Mouse (Mus musculus) stomach, embryonic 14.5 days (tissue): Measurements from ENCODE around the gene Ssx2ip. TPM values are rescaled to one million over a fixed set of nuclear protein-coding genes. Genes with fewer than 3 reads are reported as not detected.

Source experiments
- ATAC-seq: fragments of 200-750 bp; cut with Nextera tagmentation; 2 replicates; pipeline ENCODE4 v1.8.0; 2017; ENCODE audit warnings: low read depth, moderate TSS enrichment; ENCODE audit not compliant: insufficient number of reproducible peaks, insufficient read depth, low FRiP score
- H3K27ac ChIP-seq: fragments of 300-500 bp; sonication (generic); 2 replicates; pipeline ENCODE4 v1.5.1; 2014; ENCODE audit warnings: mild to moderate bottlenecking, low read length, moderate library complexity, mixed read lengths
- H3K27me3 ChIP-seq: fragments of 300-500 bp; sonication (generic); 2 replicates; pipeline ENCODE4 v1.6.1; 2014; ENCODE audit warnings: low read length, control low read depth, mixed read lengths; ENCODE audit not compliant: control insufficient read depth, insufficient read depth
- H3K36me3 ChIP-seq: fragments of 300-500 bp; sonication (generic); 2 replicates; pipeline ENCODE4 v1.6.1; 2014; ENCODE audit warnings: mild to moderate bottlenecking, control low read depth, low read length, moderate library complexity, mixed read lengths; ENCODE audit not compliant: control insufficient read depth, insufficient read depth
- H3K4me1 ChIP-seq: fragments of 300-500 bp; sonication (generic); 2 replicates; pipeline ENCODE4 v1.6.1; 2014; ENCODE audit warnings: low read length, control low read depth, mixed read lengths; ENCODE audit not compliant: control insufficient read depth, insufficient read depth
- H3K4me2 ChIP-seq: fragments of 300-500 bp; sonication (generic); replicated peaks from 2 replicates; pipeline ENCODE4 v1.6.1; 2014; ENCODE audit warnings: low read depth, low read length, control low read depth
- H3K4me3 ChIP-seq: fragments of 300-500 bp; sonication (generic); 2 replicates; pipeline ENCODE4 v1.5.1; 2014; ENCODE audit warnings: low read depth, low read length, control low read depth
- H3K9ac ChIP-seq: fragments of 300-500 bp; sonication (generic); replicated peaks from 2 replicates; pipeline ENCODE4 v1.6.1; 2014; ENCODE audit warnings: low read depth, mild to moderate bottlenecking, control low read depth, low read length, moderate library complexity, mixed read lengths
- H3K9me3 ChIP-seq: fragments of 300-500 bp; sonication (generic); 2 replicates; pipeline ENCODE4 v1.6.1; 2016; ENCODE audit warnings: low read depth, low read length, control low read depth; ENCODE audit not compliant: control insufficient read depth
- WGBS: fragments of 180-500 bp; shearing (Covaris S2); extraction: QIAGEN DNeasy Blood & Tissue Kit; methylation state at CpG from one replicate; pipeline ENCODE4 v1.1.7; 2014; 5-methylcytosine and 5-hydroxymethylcytosine counted together
- microRNA-seq: library from miRNA; unstranded; fragments of <30 nt; microRNA quantifications from one replicate; pipeline ENCODE4, GENCODE M21; 2016
- polyA plus RNA-seq: library from polyadenylated mRNA; unstranded; fragments of >200 nt; fragmentation: Nextera tagmentation; extraction: Ambion mirVana; gene quantifications from 2 replicates; pipeline ENCODE4 v1.2.1, GENCODE M21; 2014

Ssx2ip gene
- polyA plus RNA-seq, 1 experiment from 2014 or later = 28.2 TPM

DNA sequence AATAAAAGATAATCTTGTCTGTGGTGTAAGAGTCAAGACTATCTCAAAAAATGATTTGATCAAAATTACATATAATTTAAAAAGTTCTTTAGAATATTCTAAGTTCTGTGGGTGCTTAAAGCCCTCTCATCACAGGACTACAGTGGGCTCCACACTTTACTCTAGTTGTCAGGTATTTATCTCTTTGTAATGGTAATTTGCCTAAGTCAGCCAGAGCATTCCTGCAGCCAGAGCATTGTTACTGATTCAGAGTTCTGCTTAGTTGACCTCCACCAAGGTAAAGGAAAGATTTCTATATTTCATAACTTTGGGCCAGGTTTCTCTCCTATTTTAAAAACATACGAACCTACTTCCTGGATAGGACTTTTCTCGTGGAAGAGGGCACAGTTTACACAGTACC, 64.8 kb downstream of the Ssx2ip start:
- Histone ChIP-seq H3K27ac (no peak overlapping the region), H3K9me3 (no peaks in the 10 kb centered on the region), H3K36me3 (no peaks in the 10 kb centered on the region), H3K9ac (no peak overlapping the region), H3K27me3 (no peaks in the 10 kb centered on the region), H3K4me2 (no peak overlapping the region), H3K4me1 (no peaks in the 10 kb centered on the region), H3K4me3 (no peak overlapping the region)
- ATAC-seq = no peak
- WGBS = 56% methylated on average over 2 of the region's 2 CpGs

DNA sequence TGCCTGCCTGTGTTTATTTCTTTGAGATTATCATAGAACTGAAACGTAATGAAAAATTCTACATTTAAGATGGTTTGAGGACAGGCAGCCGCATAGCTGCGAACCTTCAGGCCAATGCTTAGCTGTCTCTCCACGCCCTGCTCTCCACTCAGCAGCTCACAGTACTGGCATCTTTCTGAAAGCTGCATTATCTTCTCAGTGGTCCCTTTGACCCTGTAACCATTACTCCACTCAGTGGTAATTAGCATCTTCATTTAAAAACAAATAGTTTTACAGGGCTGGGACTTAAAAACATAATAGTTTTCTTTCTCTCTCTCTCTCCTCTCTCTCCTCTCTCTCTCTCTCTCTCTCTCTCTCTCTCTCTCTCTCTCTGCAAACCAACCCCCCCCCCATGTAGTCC, 68.2 kb downstream of the Ssx2ip start:
- Histone ChIP-seq H3K4me1 (no peaks in the 10 kb centered on the region), H3K9me3 (no peaks in the 10 kb centered on the region), H3K4me2 (no peak overlapping the region), H3K4me3 (no peak overlapping the region), H3K9ac (no peak overlapping the region), H3K36me3 (no peaks in the 10 kb centered on the region), H3K27me3 (no peaks in the 10 kb centered on the region), H3K27ac (no peak overlapping the region)
- 53% methylated on average over 4 of the region's 4 CpGs for WGBS
- no peak for ATAC-seq

GRCm38 (mm10) chr3:146473741-146474140, 69.3 kb downstream of the Ssx2ip start:
- Histone ChIP-seq H3K36me3 (no peaks in the 10 kb centered on the region), H3K9ac (no peak overlapping the region), H3K4me1 (no peaks in the 10 kb centered on the region), H3K9me3 (no peaks in the 10 kb centered on the region), H3K27ac (no peak overlapping the region), H3K4me3 (no peak overlapping the region), H3K4me2 (no peak overlapping the region), H3K27me3 (no peaks in the 10 kb centered on the region)
- ATAC-seq = no peak

DNA sequence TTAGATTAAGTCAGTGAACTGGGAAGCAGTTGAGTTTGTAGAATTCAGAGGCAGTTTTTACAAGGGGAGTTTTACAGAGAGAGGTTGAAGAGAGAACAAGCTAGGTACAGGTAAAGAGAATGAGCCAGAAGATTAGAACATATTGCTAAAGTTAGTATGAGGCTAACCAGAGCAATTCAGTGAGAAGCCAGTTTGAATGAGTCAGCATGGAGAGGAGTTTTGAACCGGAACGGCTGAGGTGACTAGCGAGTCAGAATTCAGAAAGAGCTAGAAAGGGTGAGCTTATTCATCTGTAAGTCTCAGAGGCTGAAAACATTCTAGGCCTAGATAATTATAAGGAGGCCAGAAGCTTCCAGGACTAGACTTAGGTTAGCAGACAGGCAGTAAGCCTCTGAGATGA, 70.0 kb downstream of the Ssx2ip start:
- Histone ChIP-seq H3K4me3 (no peak overlapping the region), H3K27ac (no peak overlapping the region), H3K36me3 (no peaks in the 10 kb centered on the region), H3K4me2 (no peak overlapping the region), H3K9ac (no peak overlapping the region), H3K4me1 (no peaks in the 10 kb centered on the region), H3K9me3 (no peaks in the 10 kb centered on the region), H3K27me3 (no peaks in the 10 kb centered on the region)
- WGBS = 94% methylated on average over 3 of the region's 3 CpGs
- no peak for ATAC-seq

GRCm38 (mm10) chr3:146482044-146482443, 77.6 kb downstream of the Ssx2ip start:
- Histone ChIP-seq H3K9ac (no peak overlapping the region), H3K27me3 (no peaks in the 10 kb centered on the region), H3K36me3 (0 out of 2 replicates have a peak, but pooled peaks cover 2% of the 10 kb centered on the region), H3K4me3 (no peak overlapping the region), H3K27ac (no peak overlapping the region), H3K9me3 (no peaks in the 10 kb centered on the region), H3K4me1 (no peaks in the 10 kb centered on the region), H3K4me2 (no peak overlapping the region)
- no peak for ATAC-seq
- 69% methylated on average over 2 of the region's 2 CpGs for WGBS

DNA sequence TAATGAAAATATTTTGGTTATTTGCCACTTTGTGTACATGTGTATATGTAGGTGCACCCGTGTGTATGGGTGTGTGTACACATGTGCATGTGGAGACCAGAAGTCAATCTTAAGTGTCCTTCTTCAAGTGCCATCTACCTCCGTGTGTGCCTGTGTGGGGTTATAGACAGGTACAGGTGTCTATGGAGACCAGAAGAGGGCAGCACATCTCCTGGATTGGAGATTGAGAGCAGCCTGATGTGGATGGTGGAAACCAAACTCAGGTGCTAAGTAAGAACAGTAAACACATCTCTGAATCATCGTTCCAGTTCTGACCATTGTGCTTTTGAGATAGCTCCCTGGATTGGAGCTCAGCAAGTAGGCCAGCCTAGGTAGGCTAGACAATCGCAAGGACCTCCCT, 82.0 kb downstream of the Ssx2ip start:
- no peak overlapping the region for H3K4me3 ChIP-seq
- 0 out of 2 replicates have a peak, but pooled peaks cover 2% of the 10 kb centered on the region for H3K36me3 ChIP-seq
- no peaks in the 10 kb centered on the region for H3K27me3 ChIP-seq
- no peak for ATAC-seq
- no peaks in the 10 kb centered on the region for H3K9me3 ChIP-seq
- no peak overlapping the region for H3K9ac ChIP-seq
- 91% methylated on average over 4 of the region's 4 CpGs for WGBS
- H3K4me1 ChIP-seq = no peaks in the 10 kb centered on the region
- no peak overlapping the region for H3K4me2 ChIP-seq
- no peak overlapping the region for H3K27ac ChIP-seq

Small RNAs within 50 kb of the gene (microRNA-seq; reads per million reads assigned to microRNA genes)
- not detected for gene Gm22901

Other genes starting within 250 kb of the Ssx2ip start
- gene Lpar3, start 183.7 kb upstream of the Ssx2ip start, polyA plus RNA-seq = 0.78 and 1.2 TPM in 2 replicates
- gene Ctbs, start 45.2 kb downstream of the Ssx2ip start, polyA plus RNA-seq = 12.4 and 14.6 TPM in 2 replicates
- 6.3 and 8.0 TPM in 2 replicates for gene Spata1, start 95.1 kb downstream of the Ssx2ip start, polyA plus RNA-seq
- 946 and 996 TPM in 2 replicates for gene Gng5, start 95.2 kb downstream of the Ssx2ip start, polyA plus RNA-seq
- 48.0 and 48.1 TPM in 2 replicates for gene Rpf1, start 116.8 kb downstream of the Ssx2ip start, polyA plus RNA-seq
- gene Uox, start 165.8 kb downstream of the Ssx2ip start, polyA plus RNA-seq = not detected in 2 replicates
- not detected in 2 replicates for gene Dnase2b, start 211.0 kb downstream of the Ssx2ip start, polyA plus RNA-seq
- gene 4930503B20Rik, start 246.7 kb downstream of the Ssx2ip start, polyA plus RNA-seq = not detected in 2 replicates